Mouse (Mus musculus): ENCODE measurements around the gene Myo1d.

The Myo1d gene

DNA sequence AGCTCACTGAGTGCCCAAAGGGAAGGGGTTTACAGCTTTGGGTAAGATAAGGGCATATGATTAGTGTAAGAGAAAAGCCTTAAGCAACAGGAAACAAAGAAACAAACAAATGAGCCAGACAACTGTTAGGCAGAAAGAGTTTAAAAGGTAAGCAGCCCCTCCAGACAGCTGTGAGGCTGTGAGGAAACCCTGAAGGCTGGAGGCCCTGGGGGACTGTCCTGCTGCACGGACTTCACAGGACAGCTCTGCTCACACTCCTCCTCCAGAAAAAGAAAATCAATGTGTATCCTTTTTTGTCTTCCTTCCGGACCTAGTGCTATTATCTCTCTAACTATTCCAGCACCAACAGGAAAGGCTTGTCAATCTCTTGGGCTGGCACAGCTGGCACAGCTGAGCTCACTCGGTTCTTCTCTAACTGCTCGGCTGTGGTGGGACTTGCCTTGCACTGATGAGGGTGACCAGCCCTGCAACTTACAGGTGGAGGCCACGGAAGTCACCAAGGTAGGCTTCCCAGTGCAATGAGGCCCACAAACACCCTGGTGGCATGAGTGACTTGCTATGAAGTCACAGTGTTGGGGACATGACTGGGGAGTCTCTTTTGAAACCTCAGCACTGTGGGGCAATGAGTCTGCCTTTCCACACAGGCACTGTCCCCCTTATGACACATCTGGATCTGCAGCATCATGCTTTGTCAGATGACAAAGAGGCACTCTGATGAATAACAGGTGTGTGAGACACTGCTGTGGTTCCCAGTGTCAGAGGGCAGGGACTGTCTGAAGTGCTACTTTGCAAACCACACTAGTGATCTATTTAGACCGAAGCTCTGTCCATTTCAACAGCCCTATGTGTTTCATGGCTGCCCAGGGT lies 275.1 kb downstream of the Myo1d start:
- no peak for DNase-seq (ENCODE audit: low spot score)

DNA sequence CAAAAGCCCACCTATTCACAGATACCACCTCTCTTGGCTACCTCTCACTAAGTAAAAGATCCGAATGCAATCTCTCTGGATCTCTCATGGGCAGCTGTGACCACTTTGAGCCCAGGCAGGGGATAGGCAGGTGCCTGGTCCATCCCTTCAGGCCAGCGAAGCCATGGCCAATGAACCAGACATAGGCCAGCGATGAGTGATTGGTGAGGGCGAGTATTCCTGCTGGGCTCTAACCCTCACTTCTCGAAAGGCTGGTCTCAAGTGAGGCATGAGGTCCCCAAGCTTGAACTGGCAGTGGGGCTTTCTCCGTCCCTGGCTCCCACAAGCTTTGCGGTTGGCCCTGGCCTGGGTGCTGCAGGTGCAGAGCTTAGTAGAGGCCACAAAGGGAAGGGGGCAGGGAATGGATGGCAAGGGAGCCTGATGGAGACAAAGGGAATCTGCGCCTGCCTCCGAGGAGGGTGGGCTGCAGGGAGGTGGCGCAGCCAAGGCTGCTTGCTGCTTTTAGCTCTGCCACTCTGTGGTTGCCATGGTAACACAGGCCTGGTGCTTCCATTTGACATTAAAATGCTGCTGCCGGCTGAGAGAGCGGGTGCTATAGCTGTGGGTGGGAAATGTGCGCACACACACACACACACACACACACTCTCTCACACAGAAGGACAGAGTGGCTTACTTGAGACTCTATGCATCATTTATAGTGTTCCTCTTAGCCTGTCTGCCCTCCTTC lies 275.9 kb downstream of the Myo1d start:
- no peak for DNase-seq (ENCODE audit: low spot score)

DNA sequence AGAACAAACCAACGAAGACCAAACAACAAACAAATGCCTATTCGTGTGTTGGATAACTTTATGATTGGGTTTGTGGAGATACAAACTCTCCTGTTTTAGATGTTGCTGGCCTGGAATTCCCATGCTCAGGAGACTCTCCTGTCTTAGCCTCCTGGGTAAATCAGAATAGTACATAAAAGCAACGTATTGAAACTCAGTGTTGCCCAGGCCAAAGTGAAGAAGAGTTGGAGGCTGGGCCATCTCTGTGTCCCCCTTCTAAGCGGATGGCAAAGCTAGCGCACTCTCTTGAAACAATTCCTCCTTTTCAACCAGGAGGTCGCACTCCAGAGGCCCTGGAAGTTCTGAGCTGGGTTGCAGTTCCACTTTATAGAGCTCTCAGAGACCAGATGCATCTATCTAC lies 276.5 kb downstream of the Myo1d start:
- DNase-seq (ENCODE audit: low spot score), result no peak

- no peak for DNase-seq (ENCODE audit: low spot score)
Observed at GRCm38 (mm10) chr11:80499550-80499952, 280.3 kb downstream of the Myo1d start.

DNA sequence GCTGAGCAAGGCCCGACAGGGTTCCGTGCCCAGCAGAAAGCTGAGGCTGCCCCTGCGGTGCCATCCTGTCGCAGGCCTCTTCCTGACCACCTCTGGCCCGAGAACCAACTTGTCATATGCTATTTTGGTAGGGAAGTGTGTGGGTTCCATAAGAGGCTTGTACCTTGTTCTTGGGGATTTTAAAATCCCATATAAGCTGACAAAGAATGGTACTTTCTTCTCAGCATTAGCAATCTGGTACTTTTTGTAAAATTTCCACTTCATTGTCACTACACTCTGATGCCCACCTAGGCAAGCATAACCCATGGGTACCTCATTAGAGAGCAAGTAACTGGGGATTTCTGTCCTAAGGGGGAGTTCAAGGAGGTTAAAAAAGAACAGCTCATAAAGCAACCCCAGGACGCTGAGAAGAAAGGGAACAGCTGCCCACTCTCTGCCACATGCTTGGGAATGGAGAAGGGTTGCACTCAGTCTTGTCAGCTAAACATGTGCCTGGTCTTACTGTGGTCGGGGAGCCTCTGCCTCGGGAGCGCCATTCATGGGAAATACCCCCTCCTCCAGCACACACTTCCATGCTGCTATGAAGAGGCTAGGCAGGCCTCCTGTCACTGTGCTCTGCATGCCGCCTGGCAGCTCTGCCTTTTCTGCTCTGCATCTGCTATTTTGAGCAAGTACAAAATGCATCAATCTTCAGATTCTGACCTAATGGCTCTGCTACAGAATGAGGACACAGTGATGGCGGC lies 281.3 kb downstream of the Myo1d start:
- DNase-seq (ENCODE audit: low spot score), result no peak

DNA sequence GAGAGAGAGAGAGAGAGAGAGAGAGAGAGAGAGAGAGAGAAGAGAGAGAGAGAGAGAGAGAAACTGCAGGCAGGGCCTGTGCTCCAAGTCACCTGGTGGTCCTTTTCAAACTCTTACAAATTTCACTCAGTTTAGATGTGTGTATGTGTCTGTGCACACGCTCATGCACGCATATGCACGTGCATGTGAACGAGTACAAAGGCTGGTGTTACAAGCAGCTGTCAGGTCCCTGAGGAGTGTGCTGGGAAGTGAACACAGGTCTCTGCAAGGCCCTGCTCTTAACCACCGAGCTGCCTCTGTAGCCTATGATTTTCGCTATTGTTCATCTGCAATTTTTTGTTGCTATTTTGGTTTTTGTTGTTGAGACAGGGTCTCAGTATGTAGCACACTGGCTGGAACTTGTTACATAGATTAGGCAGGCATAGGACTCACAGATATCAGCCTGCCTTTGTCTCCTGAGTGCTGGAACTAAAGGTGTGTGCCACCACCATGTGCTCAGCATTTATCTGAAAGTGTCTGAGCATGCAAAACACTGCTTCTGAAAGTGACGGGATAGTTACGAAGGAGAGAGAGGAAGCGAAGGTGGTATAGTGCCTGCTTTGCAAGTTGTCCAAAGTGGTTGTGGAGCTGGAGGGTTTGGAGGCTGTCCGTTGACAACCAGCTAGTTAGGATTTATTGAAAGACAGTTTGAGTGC lies 282.5 kb downstream of the Myo1d start:
- no peak for DNase-seq (ENCODE audit: low spot score)

GRCm38 (mm10) chr11:80496640-80497039 lies 283.2 kb downstream of the Myo1d start:
- no peak for DNase-seq (ENCODE audit: low spot score)

DNA sequence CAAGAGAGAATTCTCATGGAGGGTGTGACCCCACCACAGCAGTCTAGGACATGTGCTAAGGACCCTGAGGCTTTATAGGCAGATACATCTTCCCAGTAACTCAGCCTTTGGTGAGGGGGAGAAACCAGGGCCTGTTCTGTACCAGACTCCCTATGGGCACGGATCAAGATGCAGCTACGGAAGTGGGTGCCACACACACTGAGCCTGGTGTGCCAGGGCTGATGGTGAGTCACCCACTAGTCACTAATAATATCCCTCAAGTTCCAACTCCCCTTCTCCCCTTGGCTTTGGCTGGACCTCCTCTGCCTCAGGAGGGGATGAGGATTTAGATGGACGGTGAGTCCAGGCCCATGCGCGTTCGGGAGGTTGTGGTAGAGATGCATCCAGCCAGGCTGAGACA lies 283.9 kb downstream of the Myo1d start:
- DNase-seq (ENCODE audit: low spot score), result no peak

DNA sequence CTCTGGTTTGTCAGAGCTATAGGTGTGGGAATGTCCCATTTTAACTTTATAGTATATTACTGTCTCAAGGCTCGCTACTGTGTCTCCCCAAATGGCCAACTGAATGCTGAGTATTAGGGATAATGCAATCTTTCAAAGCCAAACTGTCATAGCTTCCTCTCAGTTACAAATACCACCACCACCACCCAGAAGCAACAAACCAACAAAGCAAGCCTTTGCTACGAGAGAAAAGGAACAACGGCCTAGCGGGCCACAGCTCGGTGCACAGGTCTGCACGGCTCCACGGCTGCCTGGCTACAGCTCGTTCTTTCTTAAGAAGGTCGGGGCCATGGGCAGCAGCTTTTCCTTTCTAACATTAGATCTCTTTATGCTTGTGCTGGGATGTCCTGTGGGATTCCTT lies 285.0 kb downstream of the Myo1d start:
- no peak for DNase-seq (ENCODE audit: low spot score)

- DNase-seq (ENCODE audit: low spot score), result no peak
Observed at GRCm38 (mm10) chr11:80493186-80493585, 286.6 kb downstream of the Myo1d start.

- no peak for DNase-seq (ENCODE audit: low spot score)
Observed at GRCm38 (mm10) chr11:80490831-80491230, 289.0 kb downstream of the Myo1d start.

DNA sequence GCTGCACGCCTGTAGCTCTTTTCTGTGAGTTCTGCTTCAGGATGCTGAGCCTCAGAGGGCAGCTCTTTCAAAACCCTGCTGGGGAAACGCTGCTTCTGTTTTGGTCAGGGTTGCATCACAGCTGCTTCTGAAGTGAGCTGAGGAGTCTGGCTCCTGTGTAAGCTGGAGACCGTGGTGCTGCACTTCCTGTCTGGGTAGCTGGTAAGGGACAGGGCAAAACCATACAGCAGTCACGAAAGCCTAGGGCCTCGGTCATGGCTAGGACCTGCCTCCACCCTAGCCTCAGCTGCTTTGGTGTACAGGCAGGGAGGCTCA lies 290.0 kb downstream of the Myo1d start:
- peak; percentile 31 for DNase-seq (ENCODE audit: low spot score)

DNA sequence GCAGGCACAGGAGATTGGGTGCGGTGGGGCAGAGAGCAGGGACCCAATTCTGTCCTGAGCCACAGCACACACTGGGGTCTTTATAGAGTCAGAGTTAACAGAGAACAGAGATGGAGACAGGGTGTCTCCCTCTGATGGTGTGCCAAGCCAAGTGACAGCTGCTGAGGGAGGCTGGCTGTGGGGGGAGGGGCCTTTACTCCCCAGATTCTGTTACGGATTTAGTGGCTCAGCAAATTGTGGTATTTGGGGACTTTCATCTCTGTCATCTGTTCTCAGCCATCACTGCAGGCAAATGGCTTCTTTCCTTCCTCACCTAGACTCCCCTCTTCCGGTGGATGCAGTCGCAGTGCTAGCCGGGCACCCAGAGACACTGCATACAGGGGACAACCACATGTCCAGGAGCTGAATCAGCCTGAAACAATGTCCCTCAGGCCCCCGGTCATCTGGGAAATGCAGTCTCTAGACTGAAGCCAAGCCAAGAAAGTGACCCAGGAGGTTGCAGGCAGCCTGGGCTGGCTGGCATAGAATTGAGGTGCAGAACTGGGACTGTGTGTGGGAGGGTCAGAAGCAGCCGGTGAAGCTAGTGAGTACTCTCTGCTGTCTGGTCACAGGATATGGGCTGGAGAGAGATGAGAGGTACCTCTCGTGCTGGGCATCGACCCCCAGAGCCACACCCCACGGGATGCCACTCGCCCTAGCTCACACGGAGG lies 290.5 kb downstream of the Myo1d start:
- DNase-seq (ENCODE audit: low spot score), result no peak

- no peak for DNase-seq (ENCODE audit: low spot score)
Observed at GRCm38 (mm10) chr11:80487904-80488587, 291.8 kb downstream of the Myo1d start.

- peak; percentile 16 for DNase-seq (ENCODE audit: low spot score)
Observed at GRCm38 (mm10) chr11:80485622-80486206, 294.1 kb downstream of the Myo1d start.

DNA sequence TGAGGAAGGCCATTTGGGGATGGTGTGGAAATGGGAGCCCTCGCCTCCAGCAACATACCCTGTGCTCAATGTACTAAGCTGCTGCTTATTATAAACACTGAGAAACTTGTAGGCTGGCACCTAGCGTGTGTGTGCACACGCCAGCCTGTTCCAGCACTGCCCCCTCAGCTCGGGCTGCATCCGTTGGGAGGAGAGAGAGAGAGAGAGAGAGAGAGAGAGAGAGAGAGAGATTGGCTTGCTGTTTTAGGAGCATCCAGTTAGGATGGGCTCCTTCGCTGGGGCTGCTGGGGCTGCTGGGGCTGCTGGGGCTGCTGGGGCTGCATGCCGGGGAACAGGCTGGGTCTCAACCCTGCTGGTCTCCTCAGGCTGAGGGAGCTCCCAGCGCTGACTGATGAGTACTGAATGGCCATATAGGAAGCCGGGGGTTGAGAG lies 294.7 kb downstream of the Myo1d start:
- DNase-seq (ENCODE audit: low spot score), result no peak

- DNase-seq (ENCODE audit: low spot score), result no peak
Observed at GRCm38 (mm10) chr11:80484191-80484791, 295.5 kb downstream of the Myo1d start.

- DNase-seq (ENCODE audit: low spot score), result no peak
Observed at GRCm38 (mm10) chr11:80483536-80484067, 296.2 kb downstream of the Myo1d start.

GRCm38 (mm10) chr11:80482921-80483320 lies 296.9 kb downstream of the Myo1d start:
- no peak for DNase-seq (ENCODE audit: low spot score)

DNA sequence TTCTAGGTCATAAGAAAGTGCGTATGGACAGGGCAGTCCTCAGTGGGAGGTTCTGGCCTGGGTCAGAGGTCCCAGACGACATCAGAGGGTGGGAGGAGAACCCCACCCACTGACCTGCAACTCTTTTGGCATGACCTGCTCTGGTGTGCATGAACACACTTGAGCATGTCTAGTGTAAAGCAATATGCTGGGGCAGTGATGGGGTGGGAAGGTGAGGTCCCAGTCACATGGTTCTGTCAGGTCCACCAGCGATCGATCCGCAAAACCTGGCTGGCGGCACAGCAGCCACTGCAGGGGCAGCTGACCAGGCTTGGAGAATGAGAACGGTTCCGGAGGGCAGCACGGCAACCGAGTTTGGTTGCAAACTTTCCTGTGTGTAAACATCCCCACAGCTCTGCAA lies 297.5 kb downstream of the Myo1d start:
- DNase-seq (ENCODE audit: low spot score), result no peak
